Comparison of ENCODE assay signal across 10 mouse cellular contexts in the genomic region with DNA sequence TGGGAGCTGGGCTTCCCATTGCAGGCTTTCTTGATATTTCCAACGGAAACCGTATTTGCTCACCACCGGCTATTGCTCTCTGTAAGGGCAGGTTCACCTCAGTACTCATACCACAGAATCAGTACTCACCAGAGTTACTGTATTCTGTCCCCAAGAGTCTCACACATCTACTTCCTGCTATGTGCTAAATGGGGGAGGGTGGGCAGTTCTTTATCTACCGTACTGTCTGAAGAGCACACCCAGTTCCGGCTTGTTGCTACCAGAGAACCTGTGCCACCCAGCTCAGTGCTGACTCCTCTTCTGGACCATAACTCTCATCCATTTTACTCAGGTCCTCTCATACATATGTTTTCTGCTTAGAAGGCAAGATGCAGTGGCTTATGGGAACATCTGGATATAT. TPM values are rescaled to one million over a fixed set of nuclear protein-coding genes. Genes with fewer than 3 reads are reported as not detected.
A peak's percentile ranks its signal among the peaks of the same experiment; 100 is the strongest.
DNase-seq lines count a peak whose midpoint lies in the region; ATAC-seq and TF ChIP-seq lines count a peak whose summit lies in the region.
"Had no signal": no experiment of that assay in that cellular context is flagged by ENCODE, and none has a peak within 500 bp of the region (broad histone marks: within the 10 kb centered on the region; RNA-seq: fewer than 3 reads in every experiment).

No protein-coding gene starts in this region.

- ATAC-seq in CD4-positive, CD25-positive, alpha-beta regulatory T cell, adult 4 months, result peak; percentile 76
- ATAC-seq in embryonic facial prominence, embryonic 15.5 days (ENCODE audit: insufficient number of reproducible peaks, low FRiP score, low TSS enrichment, low read depth), result no peak
- ATAC-seq in megakaryocyte, adult 5-6 weeks (ENCODE audit: poor library complexity, severe bottlenecking), result peak; percentile 85

- DNase-seq in gastrocnemius, adult 2 months, result no peak
- DNase-seq in gastrocnemius, adult 8-10 months (ENCODE audit: low spot score in 2 of 2), result no peak
- DNase-seq in embryo, embryonic 11 days, result no peak
- no peak for DNase-seq in kidney, adult 18-20 months
- no peak for DNase-seq in right cerebral cortex, adult 18-20 months
- DNase-seq: adrenal gland, postnatal 36 days had no signal

- H3K9ac ChIP-seq in embryonic facial prominence, embryonic 15.5 days, result no peak overlapping the region

- H3K36me3 ChIP-seq in embryonic facial prominence, embryonic 15.5 days, result no peaks in the 10 kb centered on the region

- intact Hi-C loops in gastrocnemius, adult 2 months (cut with DNase I), result loop anchor here (5.0 kb wide), 1 partner anchor 289 kb away; no protein-coding TSS in a partner anchor

- no peaks in the 10 kb centered on the region for H3K27me3 ChIP-seq in embryonic facial prominence, embryonic 15.5 days

- H3K4me2 ChIP-seq in embryonic facial prominence, embryonic 15.5 days (replicated peaks), result peak overlapping the region; percentile 15; the same call in 1 of the 2 replicates

- no peaks in the 10 kb centered on the region for H3K9me3 ChIP-seq in embryonic facial prominence, embryonic 15.5 days (replicated peaks)

- H3K4me3 ChIP-seq in gastrocnemius, adult 2 months, result no peak overlapping the region
- no peak overlapping the region for H3K4me3 ChIP-seq in embryonic facial prominence, embryonic 15.5 days (replicated peaks)

- no peak for TF ChIP-seq CTCF in gastrocnemius, adult 2 months (IDR thresholded peaks at IDR 0.05)

- peak overlapping the region; percentile 40; the same call in 1 of the 2 replicates for H3K27ac ChIP-seq in gastrocnemius, adult 2 months
- H3K27ac ChIP-seq in embryonic facial prominence, embryonic 15.5 days (replicated peaks), result peak overlapping the region; percentile 66
- H3K27ac ChIP-seq: kidney, postnatal 0 days had no signal

- 51% methylated on average over 5 of the region's 5 CpGs for WGBS in embryonic facial prominence, embryonic 15.5 days

- H3K4me1 ChIP-seq in embryonic facial prominence, embryonic 15.5 days, result peaks cover 38% of the 10 kb centered on the region

RNA-seq across cellular contexts. Expression of gene Ednra, which starts 10.6 kb away (rescaled TPM):
- 1 to 10 TPM; 1.6 to 2.3 TPM for total RNA-seq in gastrocnemius, adult 2 months (2021)
- 1 to 10 TPM in 3 of 4 experiments, under 1 TPM in 1; 0.77 to 1.8 (median 1.4) TPM for total RNA-seq in gastrocnemius, adult 8-10 months (2022)
- polyA plus RNA-seq in CD4-positive, CD25-positive, alpha-beta regulatory T cell, adult 4 months (2017; shearing (Covaris generic)), result not detected
- polyA plus RNA-seq in embryonic facial prominence, embryonic 15.5 days (2015; fragmentation: Nextera tagmentation; extraction: Ambion mirVana), result 47.1 and 56.9 TPM in 2 replicates
- 1.2 and 1.3 TPM in 2 replicates for total RNA-seq in megakaryocyte, adult 5-6 weeks (2015)
- total RNA-seq in megakaryocyte, adult 5-6 weeks (2017), result 0.81 and 1.9 TPM in 2 replicates
